Mouse (Mus musculus) ES-E14 (cell line): Measurements from ENCODE around the gene Rab7. TPM values are rescaled to one million over a fixed set of nuclear protein-coding genes. Genes with fewer than 3 reads are reported as not detected.

Source experiments
- DNase-seq: peaks from one replicate; pipeline ENCODE4 v3.0.0-alpha.2; 2013; ENCODE audit warnings: low read depth, low spot score
- H3K27ac ChIP-seq: 2 replicates; pipeline ENCODE4 v1.5.1; 2012; ENCODE audit warnings: low read depth, mild to moderate bottlenecking, low read length, moderate library complexity, mixed read lengths; ENCODE audit not compliant: poor library complexity, insufficient read depth, severe bottlenecking
- H3K36me3 ChIP-seq: 2 replicates; pipeline ENCODE4 v1.6.1; 2012; ENCODE audit warnings: mild to moderate bottlenecking, low read length, moderate library complexity, mixed read lengths; ENCODE audit not compliant: control insufficient read depth, poor library complexity, insufficient read depth, severe bottlenecking
- H3K4me1 ChIP-seq, 2 experiments: fragments of 150-350 bp in 1 of 2; sonication (generic) in 1 of 2; 2 replicates each; pipeline ENCODE4 v1.6.1; 2012; ENCODE audit warnings: low read length in 2 of 2, mild to moderate bottlenecking in 1 of 2, mixed read lengths in 1 of 2; ENCODE audit not compliant: control insufficient read depth in 2 of 2, insufficient read depth in 2 of 2, poor library complexity in 1 of 2
- H3K4me3 ChIP-seq, 2 experiments: fragments of 150-350 bp in 1 of 2; sonication (generic) in 1 of 2; 2 replicates each; pipeline ENCODE4 v1.5.1; 2012; ENCODE audit warnings: low read length in 2 of 2, low read depth in 1 of 2, mild to moderate bottlenecking in 1 of 2, mixed read lengths in 1 of 2; ENCODE audit not compliant: insufficient read depth in 1 of 2, poor library complexity in 1 of 2, severe bottlenecking in 1 of 2
- H3K9ac ChIP-seq: 2 replicates; pipeline ENCODE4 v1.6.1; 2012; ENCODE audit warnings: low read depth, mild to moderate bottlenecking, low read length, mixed read lengths; ENCODE audit not compliant: poor library complexity, insufficient read depth, severe bottlenecking
- H3K9me3 ChIP-seq: fragments of 150-350 bp; sonication (generic); 2 replicates; pipeline ENCODE4 v1.6.1; 2012; ENCODE audit warnings: low read depth, mild to moderate bottlenecking, low read length; ENCODE audit not compliant: control insufficient read depth, insufficient read depth
- CHD2 ChIP-seq: IDR thresholded peaks from 2 replicates; pipeline ENCODE4 v1.6.1; 2014; ENCODE audit warnings: mild to moderate bottlenecking, low read depth, low read length, inconsistent platforms
- HCFC1 ChIP-seq: IDR thresholded peaks from 2 replicates; pipeline ENCODE4 v1.6.1; 2012; ENCODE audit warnings: low read length, inconsistent platforms, borderline replicate concordance; ENCODE audit not compliant: insufficient read depth
- MAFK ChIP-seq: IDR thresholded peaks from 2 replicates; pipeline ENCODE4 v1.6.1; 2014; ENCODE audit warnings: mild to moderate bottlenecking, low read depth, low read length, inconsistent platforms; ENCODE audit not compliant: insufficient read depth
- ZC3H11A ChIP-seq: IDR thresholded peaks from 2 replicates; pipeline ENCODE4 v1.6.1; 2012; ENCODE audit warnings: low read depth, mild to moderate bottlenecking, inconsistent platforms, low read length, borderline replicate concordance
- ZNF384 ChIP-seq: IDR thresholded peaks from 2 replicates; pipeline ENCODE4 v1.6.1; 2012; ENCODE audit warnings: low read depth, low read length, inconsistent platforms
- in situ Hi-C, 2 experiments: fragments of 600-800 bp; cut with MboI; formaldehyde crosslinking; loops; one replicate each; pipeline ENCODE4 v1.15.1; 2025; ENCODE audit warnings: low sequenced_read_pairs in 2 of 2, inconsistent platforms in 1 of 2; ENCODE audit not compliant: unreplicated experiment in 2 of 2
- total RNA-seq: library from RNA; depleted of rRNA; stranded (reverse); fragments of 300-350 nt; gene quantifications from 2 replicates; pipeline ENCODE4 v1.2.3, GENCODE M21; 2012

The Rab7 gene
- total RNA-seq, 1 experiment: 56.2 TPM

GRCm38 (mm10) chr6:88056866-88057265 is 11.8 kb upstream of the Rab7 start:
- Histone ChIP-seq H3K9ac (no peak overlapping the region), H3K9me3 (no peaks in the 10 kb centered on the region), H3K4me1 (peaks cover 0 to 3% of the 10 kb centered on the region in 2 experiments; a peak in 1 of 4 replicates), H3K36me3 (no peaks in the 10 kb centered on the region), H3K27ac (no peak overlapping the region), H3K4me3 (no peak overlapping the region)
- in situ Hi-C loops: no loop called here
- no peak for TF ChIP-seq MAFK
- TF ChIP-seq ZC3H11A: no peak
- TF ChIP-seq CHD2: no peak
- TF ChIP-seq ZNF384: no peak
- no peak for TF ChIP-seq HCFC1
- DNase-seq: no peak

GRCm38 (mm10) chr6:88055663-88056062 is 10.6 kb upstream of the Rab7 start:
- DNase-seq: no peak
- Histone ChIP-seq H3K36me3 (no peaks in the 10 kb centered on the region), H3K4me3 (no peak overlapping the region), H3K9ac (no peak overlapping the region), H3K4me1 (peaks cover 0 to 3% of the 10 kb centered on the region in 2 experiments; a peak in 1 of 4 replicates), H3K27ac (no peak overlapping the region), H3K9me3 (no peaks in the 10 kb centered on the region)
- TF ChIP-seq ZC3H11A: no peak
- no peak for TF ChIP-seq MAFK
- TF ChIP-seq HCFC1: no peak
- no peak for TF ChIP-seq ZNF384
- no peak for TF ChIP-seq CHD2
- in situ Hi-C loops: no loop called here

- no peak for TF ChIP-seq HCFC1
- TF ChIP-seq CHD2: no peak
- no peak for TF ChIP-seq ZNF384
- no peak for TF ChIP-seq MAFK
- TF ChIP-seq ZC3H11A: no peak
- no peak for DNase-seq
- Histone ChIP-seq H3K9ac (no peak overlapping the region), H3K4me3 (no peak overlapping the region), H3K4me1 (no peaks in the 10 kb centered on the region), H3K36me3 (no peaks in the 10 kb centered on the region), H3K9me3 (no peaks in the 10 kb centered on the region), H3K27ac (no peak overlapping the region)
- in situ Hi-C loops: no loop called here
These were observed 9.2 kb upstream of the Rab7 start for GRCm38 (mm10) chr6:88054081-88054835.

GRCm38 (mm10) chr6:88053228-88054080 is 8.4 kb upstream of the Rab7 start:
- Histone ChIP-seq H3K27ac (no peak overlapping the region), H3K4me1 (no peaks in the 10 kb centered on the region), H3K9me3 (no peaks in the 10 kb centered on the region), H3K4me3 (no peak overlapping the region), H3K36me3 (no peaks in the 10 kb centered on the region), H3K9ac (no peak overlapping the region)
- TF ChIP-seq MAFK (no peak), HCFC1 (no peak)
- in situ Hi-C loops: no loop called here
- no peak for DNase-seq
